Mouse (Mus musculus) heart, embryonic 15.5 days (tissue): Measurements from ENCODE around the gene Lrrc4c. TPM values are rescaled to one million over a fixed set of nuclear protein-coding genes. Genes with fewer than 3 reads are reported as not detected.

Source experiments
- ATAC-seq: fragments of 200-750 bp; cut with Nextera tagmentation; replicated peaks from 2 replicates; pipeline ENCODE4 v1.8.0; 2017; ENCODE audit warnings: low read depth, moderate TSS enrichment; ENCODE audit not compliant: insufficient number of reproducible peaks, insufficient read depth, low FRiP score
- H3K27ac ChIP-seq: fragments of 300-500 bp; sonication (generic); 2 replicates; pipeline ENCODE4 v1.5.1; 2015; ENCODE audit warnings: mild to moderate bottlenecking, inconsistent platforms
- H3K27me3 ChIP-seq: fragments of 300-500 bp; sonication (generic); 2 replicates; pipeline ENCODE4 v1.6.1; 2015; ENCODE audit warnings: inconsistent platforms
- H3K36me3 ChIP-seq: fragments of 300-500 bp; sonication (generic); 2 replicates; pipeline ENCODE4 v1.6.1; 2015; ENCODE audit warnings: mild to moderate bottlenecking, inconsistent platforms
- H3K4me1 ChIP-seq: fragments of 300-500 bp; sonication (generic); replicated peaks from 2 replicates; pipeline ENCODE4 v1.6.1; 2015; ENCODE audit warnings: inconsistent platforms
- H3K4me2 ChIP-seq: fragments of 300-500 bp; sonication (generic); 2 replicates; pipeline ENCODE4 v1.6.1; 2015; ENCODE audit warnings: inconsistent platforms, mild to moderate bottlenecking, moderate library complexity
- H3K4me3 ChIP-seq: fragments of 300-500 bp; sonication (generic); 2 replicates; pipeline ENCODE4 v1.5.1; 2015; ENCODE audit warnings: mild to moderate bottlenecking, inconsistent platforms
- H3K9ac ChIP-seq: fragments of 300-500 bp; sonication (generic); 2 replicates; pipeline ENCODE4 v1.6.1; 2015; ENCODE audit warnings: mild to moderate bottlenecking, inconsistent platforms
- H3K9me3 ChIP-seq: fragments of 300-500 bp; sonication (generic); replicated peaks from 2 replicates; pipeline ENCODE4 v1.6.1; 2016; ENCODE audit warnings: inconsistent platforms
- WGBS: fragments of 180-500 bp; shearing (Covaris S2); methylation state at CpG from one replicate; pipeline ENCODE4 v1.1.7; 2015; ENCODE audit warnings: mixed read lengths; 5-methylcytosine and 5-hydroxymethylcytosine counted together
- polyA plus RNA-seq: library from polyadenylated mRNA; unstranded; fragments of >200 nt; fragmentation: Nextera tagmentation; extraction: Ambion mirVana; gene quantifications from 2 replicates; pipeline ENCODE4 v1.2.1, GENCODE M21; 2015

Lrrc4c gene
- polyA plus RNA-seq, 1 experiment from 2014 or later = 1.2 TPM

GRCm38 (mm10) chr2:96337354-96337753 lies 19.4 kb downstream of the Lrrc4c start:
- Histone ChIP-seq H3K4me1 (no peaks in the 10 kb centered on the region), H3K4me2 (no peak overlapping the region), H3K9ac (no peak overlapping the region), H3K27ac (no peak overlapping the region), H3K9me3 (no peaks in the 10 kb centered on the region), H3K27me3 (no peaks in the 10 kb centered on the region), H3K36me3 (no peaks in the 10 kb centered on the region), H3K4me3 (no peak overlapping the region)
- WGBS = 58% methylated on average over 1 of the region's 1 CpGs
- no peak for ATAC-seq

- H3K9me3 ChIP-seq = no peaks in the 10 kb centered on the region
- H3K9ac ChIP-seq = no peak overlapping the region
- H3K4me1 ChIP-seq = no peaks in the 10 kb centered on the region
- no peak for ATAC-seq
- no peak overlapping the region for H3K4me2 ChIP-seq
- WGBS = 80% methylated on average over 1 of the region's 1 CpGs
- no peaks in the 10 kb centered on the region for H3K27me3 ChIP-seq
- H3K27ac ChIP-seq = no peak overlapping the region
- no peaks in the 10 kb centered on the region for H3K36me3 ChIP-seq
- no peak overlapping the region for H3K4me3 ChIP-seq
Measured at GRCm38 (mm10) chr2:96401186-96401811, 83.3 kb downstream of the Lrrc4c start.

- Histone ChIP-seq H3K9ac (no peak overlapping the region), H3K27me3 (no peaks in the 10 kb centered on the region), H3K4me3 (no peak overlapping the region), H3K4me2 (no peak overlapping the region), H3K27ac (no peak overlapping the region), H3K9me3 (no peaks in the 10 kb centered on the region), H3K4me1 (no peaks in the 10 kb centered on the region), H3K36me3 (no peaks in the 10 kb centered on the region)
- WGBS = 66% methylated on average over 2 of the region's 2 CpGs
- no peak for ATAC-seq
Measured at GRCm38 (mm10) chr2:96402514-96402913, 84.5 kb downstream of the Lrrc4c start.

- H3K4me2 ChIP-seq = no peak overlapping the region
- no peaks in the 10 kb centered on the region for H3K9me3 ChIP-seq
- H3K36me3 ChIP-seq = no peaks in the 10 kb centered on the region
- H3K27me3 ChIP-seq = no peaks in the 10 kb centered on the region
- no peak overlapping the region for H3K27ac ChIP-seq
- no peak overlapping the region for H3K9ac ChIP-seq
- no peak overlapping the region for H3K4me3 ChIP-seq
- 81% methylated on average over 8 of the region's 8 CpGs for WGBS
- no peak for ATAC-seq
- no peaks in the 10 kb centered on the region for H3K4me1 ChIP-seq
Measured at GRCm38 (mm10) chr2:96406856-96407255, 88.9 kb downstream of the Lrrc4c start.

- Histone ChIP-seq H3K4me1 (no peaks in the 10 kb centered on the region), H3K36me3 (no peaks in the 10 kb centered on the region), H3K4me3 (no peak overlapping the region), H3K9me3 (no peaks in the 10 kb centered on the region), H3K27ac (no peak overlapping the region), H3K27me3 (no peaks in the 10 kb centered on the region), H3K9ac (no peak overlapping the region), H3K4me2 (no peak overlapping the region)
- WGBS = 64% methylated on average over 1 of the region's 1 CpGs
- no peak for ATAC-seq
Measured at GRCm38 (mm10) chr2:96411182-96411581, 93.2 kb downstream of the Lrrc4c start.

- H3K9ac ChIP-seq = no peak overlapping the region
- H3K27ac ChIP-seq = no peak overlapping the region
- H3K4me3 ChIP-seq = no peak overlapping the region
- no peaks in the 10 kb centered on the region for H3K9me3 ChIP-seq
- no peaks in the 10 kb centered on the region for H3K4me1 ChIP-seq
- no peak overlapping the region for H3K4me2 ChIP-seq
- H3K36me3 ChIP-seq = no peaks in the 10 kb centered on the region
- ATAC-seq = no peak
- no peaks in the 10 kb centered on the region for H3K27me3 ChIP-seq
Measured at GRCm38 (mm10) chr2:96461566-96461965, 143.6 kb downstream of the Lrrc4c start.

- H3K27ac ChIP-seq = no peak overlapping the region
- H3K9me3 ChIP-seq = no peaks in the 10 kb centered on the region
- no peak for ATAC-seq
- WGBS = 69% methylated on average over 6 of the region's 6 CpGs
- no peaks in the 10 kb centered on the region for H3K4me1 ChIP-seq
- H3K4me2 ChIP-seq = no peak overlapping the region
- H3K9ac ChIP-seq = no peak overlapping the region
- no peaks in the 10 kb centered on the region for H3K27me3 ChIP-seq
- no peak overlapping the region for H3K4me3 ChIP-seq
- no peaks in the 10 kb centered on the region for H3K36me3 ChIP-seq
Measured at GRCm38 (mm10) chr2:96475674-96476073, 157.7 kb downstream of the Lrrc4c start.

GRCm38 (mm10) chr2:96499116-96499882 lies 181.3 kb downstream of the Lrrc4c start:
- H3K4me2 ChIP-seq = no peak overlapping the region
- no peaks in the 10 kb centered on the region for H3K4me1 ChIP-seq
- H3K27me3 ChIP-seq = no peaks in the 10 kb centered on the region
- no peak overlapping the region for H3K9ac ChIP-seq
- 56% methylated on average over 3 of the region's 3 CpGs for WGBS
- no peaks in the 10 kb centered on the region for H3K36me3 ChIP-seq
- no peaks in the 10 kb centered on the region for H3K9me3 ChIP-seq
- H3K27ac ChIP-seq = no peak overlapping the region
- no peak overlapping the region for H3K4me3 ChIP-seq
- ATAC-seq = no peak

- H3K9me3 ChIP-seq = no peaks in the 10 kb centered on the region
- H3K4me2 ChIP-seq = no peak overlapping the region
- H3K27me3 ChIP-seq = no peaks in the 10 kb centered on the region
- 71% methylated on average over 6 of the region's 6 CpGs for whole genome bisulfite sequencing
- H3K4me1 ChIP-seq = no peaks in the 10 kb centered on the region
- no peak overlapping the region for H3K27ac ChIP-seq
- ATAC-seq = no peak
- no peak overlapping the region for H3K4me3 ChIP-seq
- no peaks in the 10 kb centered on the region for H3K36me3 ChIP-seq
- no peak overlapping the region for H3K9ac ChIP-seq
Measured at GRCm38 (mm10) chr2:96504140-96504539, 186.2 kb downstream of the Lrrc4c start.

- Histone ChIP-seq H3K9ac (no peak overlapping the region), H3K4me2 (no peak overlapping the region), H3K27me3 (no peaks in the 10 kb centered on the region), H3K4me1 (no peaks in the 10 kb centered on the region), H3K9me3 (no peaks in the 10 kb centered on the region), H3K4me3 (no peak overlapping the region), H3K36me3 (no peaks in the 10 kb centered on the region), H3K27ac (no peak overlapping the region)
- no peak for ATAC-seq
- WGBS = 56% methylated on average over 1 of the region's 1 CpGs
Measured at GRCm38 (mm10) chr2:96505641-96506040, 187.7 kb downstream of the Lrrc4c start.

GRCm38 (mm10) chr2:96508991-96509390 lies 191.0 kb downstream of the Lrrc4c start:
- H3K4me1 ChIP-seq = no peaks in the 10 kb centered on the region
- H3K4me3 ChIP-seq = no peak overlapping the region
- no peak overlapping the region for H3K4me2 ChIP-seq
- H3K27ac ChIP-seq = no peak overlapping the region
- no peak for ATAC-seq
- WGBS = 51% methylated on average over 1 of the region's 1 CpGs
- no peaks in the 10 kb centered on the region for H3K36me3 ChIP-seq
- no peaks in the 10 kb centered on the region for H3K9me3 ChIP-seq
- H3K27me3 ChIP-seq = no peaks in the 10 kb centered on the region
- no peak overlapping the region for H3K9ac ChIP-seq

GRCm38 (mm10) chr2:96537469-96537868 lies 219.5 kb downstream of the Lrrc4c start:
- no peak overlapping the region for H3K27ac ChIP-seq
- ATAC-seq = no peak
- no peaks in the 10 kb centered on the region for H3K36me3 ChIP-seq
- H3K4me2 ChIP-seq = no peak overlapping the region
- no peaks in the 10 kb centered on the region for H3K4me1 ChIP-seq
- H3K9me3 ChIP-seq = no peaks in the 10 kb centered on the region
- H3K9ac ChIP-seq = no peak overlapping the region
- H3K4me3 ChIP-seq = no peak overlapping the region
- H3K27me3 ChIP-seq = no peaks in the 10 kb centered on the region
- 74% methylated on average over 3 of the region's 3 CpGs for WGBS
